Mouse (Mus musculus): ENCODE data around the gene Plch2. TPM values are rescaled to one million over a fixed set of nuclear protein-coding genes. Genes with fewer than 3 reads are reported as not detected.

Plch2 gene
- polyA plus RNA-seq, 1 experiment, result 0.11 TPM

DNA sequence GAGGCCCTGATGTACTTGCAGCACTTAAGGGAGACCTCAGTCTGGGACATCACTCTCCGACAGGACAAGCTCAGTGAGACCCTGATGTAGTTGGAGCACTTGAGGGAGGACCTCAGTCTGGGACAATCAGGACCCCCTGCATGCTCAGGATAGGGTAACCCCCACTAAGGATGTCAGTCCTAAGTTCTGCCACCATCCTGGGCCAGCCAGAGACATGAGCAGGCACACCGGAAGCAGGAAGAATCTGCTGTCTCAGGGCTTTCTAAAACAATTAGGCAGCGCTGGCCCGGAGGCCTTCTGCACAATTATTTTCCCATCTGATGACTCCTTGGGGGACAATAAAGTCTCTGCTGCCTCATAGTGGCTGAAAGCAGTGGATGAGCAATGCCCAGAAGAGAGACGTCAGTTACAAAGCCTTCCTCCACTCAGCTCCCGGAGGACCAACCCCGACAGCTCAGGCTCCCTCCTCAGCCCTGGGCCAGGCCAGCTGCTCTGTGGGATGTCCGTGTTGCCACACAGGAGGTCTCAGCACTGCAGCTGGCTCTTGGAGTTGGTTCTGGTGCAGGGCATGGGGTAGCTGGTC is 59.9 kb downstream of the Plch2 start:
- H3K27me3 ChIP-seq (ENCODE audit: control insufficient read depth, insufficient read depth, insufficient read length), result peaks cover 98% of the 10 kb centered on the region
- H3K36me3 ChIP-seq (ENCODE audit: control insufficient read depth, insufficient read depth), result no peaks in the 10 kb centered on the region
- no peaks in the 10 kb centered on the region for H3K79me3 ChIP-seq (ENCODE audit: low read depth)
- TF ChIP-seq CEBPB (IDR thresholded peaks at IDR 0.05; ENCODE audit: low read depth) (no peak), MYOG (IDR thresholded peaks at IDR 0.05; ENCODE audit: control insufficient read depth, extremely low read depth, insufficient read length) (no peak), MYOD1 (IDR thresholded peaks at IDR 0.05; ENCODE audit: control insufficient read depth, insufficient read length, low read depth) (no peak), FOSL1 (IDR thresholded peaks at IDR 0.05; ENCODE audit: insufficient read depth, low read length, poor library complexity, severe bottlenecking) (no peak), CTCF (IDR thresholded peaks at IDR 0.05; ENCODE audit: control insufficient read depth, insufficient read depth, insufficient read length) (no peak), MAX (IDR thresholded peaks at IDR 0.05) (no peak), USF1 (IDR thresholded peaks at IDR 0.05; ENCODE audit: low read depth) (no peak)
- no peaks in the 10 kb centered on the region for H3K79me2 ChIP-seq (ENCODE audit: control insufficient read depth, insufficient read depth)
- H3ac ChIP-seq (ENCODE audit: control insufficient read depth, insufficient read length, low read depth), result no peak overlapping the region
- no peak overlapping the region for H3K4me3 ChIP-seq (ENCODE audit: insufficient read depth, poor library complexity, severe bottlenecking)

DNA sequence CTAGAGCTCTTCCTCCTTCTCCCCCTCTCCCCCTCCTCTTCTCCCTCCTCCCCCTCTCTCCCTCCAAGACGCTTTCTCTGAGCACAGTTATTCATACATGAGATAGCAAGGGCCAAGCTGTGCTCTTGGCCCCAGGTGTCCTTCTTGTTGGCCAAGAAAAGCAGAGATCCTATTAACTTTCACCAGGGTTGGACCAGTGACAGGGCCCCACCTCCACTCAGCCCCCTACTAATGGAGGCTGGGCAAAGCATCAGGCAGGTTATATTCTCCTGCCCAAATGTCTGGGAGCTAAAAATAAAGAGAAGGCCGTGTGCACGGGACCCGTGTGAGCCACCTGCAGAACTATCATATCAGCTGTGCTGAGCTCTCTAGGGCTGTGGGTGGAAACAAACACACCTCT is 61.7 kb downstream of the Plch2 start:
- Histone ChIP-seq H3K36me3 (ENCODE audit: control insufficient read depth, insufficient read depth) (no peaks in the 10 kb centered on the region), H3K79me3 (ENCODE audit: low read depth) (no peaks in the 10 kb centered on the region), H3ac (ENCODE audit: control insufficient read depth, insufficient read length, low read depth) (no peak overlapping the region), H3K79me2 (ENCODE audit: control insufficient read depth, insufficient read depth) (no peaks in the 10 kb centered on the region), H3K27me3 (ENCODE audit: control insufficient read depth, insufficient read depth, insufficient read length) (peaks cover 98% of the 10 kb centered on the region), H3K4me3 (ENCODE audit: insufficient read depth, poor library complexity, severe bottlenecking) (no peak overlapping the region)
- TF ChIP-seq MYOD1 (IDR thresholded peaks at IDR 0.05; ENCODE audit: control insufficient read depth, insufficient read length, low read depth) (no peak), CEBPB (IDR thresholded peaks at IDR 0.05; ENCODE audit: low read depth) (no peak), CTCF (IDR thresholded peaks at IDR 0.05; ENCODE audit: control insufficient read depth, insufficient read depth, insufficient read length) (no peak), FOSL1 (IDR thresholded peaks at IDR 0.05; ENCODE audit: insufficient read depth, low read length, poor library complexity, severe bottlenecking) (no peak), MYOG (IDR thresholded peaks at IDR 0.05; ENCODE audit: control insufficient read depth, extremely low read depth, insufficient read length) (no peak), USF1 (IDR thresholded peaks at IDR 0.05; ENCODE audit: low read depth) (no peak), MAX (IDR thresholded peaks at IDR 0.05) (no peak)

DNA sequence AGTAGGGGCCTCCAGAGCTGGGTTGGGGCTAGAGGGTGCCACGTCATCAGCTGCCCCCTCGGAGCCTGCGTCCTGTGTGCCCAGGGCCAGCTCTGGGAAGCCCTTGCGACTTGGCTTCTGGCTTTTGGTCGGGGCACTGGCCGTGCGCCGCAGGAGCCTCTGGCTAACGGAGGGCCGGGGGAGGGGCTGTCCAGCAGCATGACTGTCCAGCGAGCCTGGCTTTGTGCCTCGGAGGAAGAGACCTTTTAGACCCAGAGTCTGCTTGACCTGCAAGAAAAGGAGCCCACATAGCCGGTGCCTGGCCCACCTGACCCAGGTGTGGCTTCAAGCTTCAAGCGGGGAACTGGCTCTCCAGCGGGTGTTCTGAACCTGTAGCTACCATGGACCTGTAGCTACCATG is 69.8 kb downstream of the Plch2 start:
- Histone ChIP-seq H3K4me3 (ENCODE audit: insufficient read depth, poor library complexity, severe bottlenecking) (no peak overlapping the region), H3K27me3 (ENCODE audit: control insufficient read depth, insufficient read depth, insufficient read length) (peaks cover 53% of the 10 kb centered on the region), H3ac (ENCODE audit: control insufficient read depth, insufficient read length, low read depth) (no peak overlapping the region), H3K36me3 (ENCODE audit: control insufficient read depth, insufficient read depth) (no peaks in the 10 kb centered on the region), H3K79me3 (ENCODE audit: low read depth) (no peaks in the 10 kb centered on the region), H3K79me2 (ENCODE audit: control insufficient read depth, insufficient read depth) (no peaks in the 10 kb centered on the region)
- TF ChIP-seq USF1 (IDR thresholded peaks at IDR 0.05; ENCODE audit: low read depth) (no peak), CEBPB (IDR thresholded peaks at IDR 0.05; ENCODE audit: low read depth) (no peak), MYOD1 (IDR thresholded peaks at IDR 0.05; ENCODE audit: control insufficient read depth, insufficient read length, low read depth) (no peak), MAX (IDR thresholded peaks at IDR 0.05) (no peak), CTCF (IDR thresholded peaks at IDR 0.05; ENCODE audit: control insufficient read depth, insufficient read depth, insufficient read length) (no peak), MYOG (IDR thresholded peaks at IDR 0.05; ENCODE audit: control insufficient read depth, extremely low read depth, insufficient read length) (no peak), FOSL1 (IDR thresholded peaks at IDR 0.05; ENCODE audit: insufficient read depth, low read length, poor library complexity, severe bottlenecking) (no peak)

DNA sequence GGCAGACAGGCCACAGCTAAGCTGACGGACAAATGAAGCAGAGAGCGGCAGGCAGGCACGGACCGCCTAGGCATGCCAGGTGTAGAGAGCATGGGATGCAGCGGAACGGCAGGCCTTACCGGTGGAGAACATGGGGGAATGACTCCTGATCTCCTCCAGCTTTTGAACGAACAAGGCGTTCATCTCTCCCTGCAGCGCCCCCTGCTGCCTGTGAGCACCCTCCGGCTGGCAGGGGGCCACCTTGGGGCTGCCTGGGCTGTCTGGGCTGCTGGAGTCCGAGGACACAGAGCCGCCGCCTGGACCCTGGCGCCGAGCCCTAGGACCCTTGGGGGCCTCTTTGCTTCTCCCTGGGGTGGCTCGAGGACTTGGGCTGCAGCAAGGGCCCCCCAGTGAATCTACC is 70.5 kb downstream of the Plch2 start:
- Histone ChIP-seq H3K36me3 (ENCODE audit: control insufficient read depth, insufficient read depth) (peaks cover 3% of the 10 kb centered on the region), H3K4me3 (ENCODE audit: insufficient read depth, poor library complexity, severe bottlenecking) (no peak overlapping the region), H3ac (ENCODE audit: control insufficient read depth, insufficient read length, low read depth) (peak overlapping the region; percentile 28), H3K79me2 (ENCODE audit: control insufficient read depth, insufficient read depth) (no peaks in the 10 kb centered on the region), H3K27me3 (ENCODE audit: control insufficient read depth, insufficient read depth, insufficient read length) (peaks cover 47% of the 10 kb centered on the region), H3K79me3 (ENCODE audit: low read depth) (no peaks in the 10 kb centered on the region)
- peak; percentile 73 for TF ChIP-seq CTCF (IDR thresholded peaks at IDR 0.05; ENCODE audit: control insufficient read depth, insufficient read depth, insufficient read length)
- no peak for TF ChIP-seq FOSL1 (IDR thresholded peaks at IDR 0.05; ENCODE audit: insufficient read depth, low read length, poor library complexity, severe bottlenecking)

DNA sequence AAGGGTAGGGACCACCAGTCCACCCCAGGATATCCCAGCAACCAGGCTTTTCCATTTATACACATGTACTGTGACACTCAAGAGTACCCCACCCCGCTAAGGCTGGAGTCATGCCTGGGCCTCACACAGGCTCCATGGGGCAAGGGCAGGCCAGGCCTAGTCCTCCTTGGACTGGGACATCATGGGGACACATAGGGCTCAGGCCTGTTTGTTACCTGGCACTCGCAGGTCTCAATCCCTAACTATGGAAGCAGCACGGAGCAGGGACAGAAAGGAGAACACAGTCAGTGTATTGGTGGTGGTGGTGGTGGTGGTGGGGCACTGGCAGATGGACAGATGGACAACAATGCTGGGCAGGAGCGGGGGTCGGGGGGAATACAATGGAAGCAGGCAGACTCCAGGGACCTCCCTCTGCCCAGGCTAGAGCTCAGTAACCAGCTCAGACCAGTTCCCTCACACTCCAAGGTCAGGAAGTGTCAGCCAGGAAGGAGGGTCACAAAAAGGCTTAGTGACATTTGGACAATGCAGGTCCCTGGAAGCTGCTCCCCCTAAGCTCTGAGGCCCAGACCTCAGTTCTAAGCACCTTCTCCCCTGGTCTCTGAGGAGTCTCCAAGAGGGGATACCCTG is 71.3 kb downstream of the Plch2 start:
- peaks cover 39% of the 10 kb centered on the region for H3K27me3 ChIP-seq (ENCODE audit: control insufficient read depth, insufficient read depth, insufficient read length)
- TF ChIP-seq MYOG (IDR thresholded peaks at IDR 0.05; ENCODE audit: control insufficient read depth, extremely low read depth, insufficient read length) (no peak), MAX (IDR thresholded peaks at IDR 0.05) (no peak), USF1 (IDR thresholded peaks at IDR 0.05; ENCODE audit: low read depth) (no peak), CEBPB (IDR thresholded peaks at IDR 0.05; ENCODE audit: low read depth) (no peak), FOSL1 (IDR thresholded peaks at IDR 0.05; ENCODE audit: insufficient read depth, low read length, poor library complexity, severe bottlenecking) (no peak), CTCF (IDR thresholded peaks at IDR 0.05; ENCODE audit: control insufficient read depth, insufficient read depth, insufficient read length) (no peak), MYOD1 (IDR thresholded peaks at IDR 0.05; ENCODE audit: control insufficient read depth, insufficient read length, low read depth) (no peak)
- H3K4me3 ChIP-seq (ENCODE audit: insufficient read depth, poor library complexity, severe bottlenecking), result no peak overlapping the region

More for the DNA sequence above, 71.3 kb downstream of the Plch2 start:
- H3K36me3 ChIP-seq (ENCODE audit: control insufficient read depth, insufficient read depth), result peaks cover 9% of the 10 kb centered on the region
- no peaks in the 10 kb centered on the region for H3K79me3 ChIP-seq (ENCODE audit: low read depth)
- H3ac ChIP-seq (ENCODE audit: control insufficient read depth, insufficient read length, low read depth), result no peak overlapping the region
- H3K79me2 ChIP-seq (ENCODE audit: control insufficient read depth, insufficient read depth), result no peaks in the 10 kb centered on the region
